Mouse (Mus musculus) testis, adult 2 months (tissue): ENCODE measurements at regions not wholly inside any gene's neighbourhood (a gene's known extent, or its start where the extent isn't known, plus 50 kb on each side); places are given as distances from the start of the nearest gene placed in this dataset.

ENCODE experiments used
- H3K27ac ChIP-seq: fragments of 200-500 bp; 2 replicates; pipeline ENCODE4 v1.5.1; 2012; ENCODE audit warnings: low read depth, low read length; ENCODE audit not compliant: control insufficient read depth, insufficient read depth
- H3K27me3 ChIP-seq: fragments of 200-500 bp; 2 replicates; pipeline ENCODE4 v1.6.1; 2012; ENCODE audit warnings: mild to moderate bottlenecking, low read length, moderate library complexity; ENCODE audit not compliant: control insufficient read depth, insufficient read depth
- H3K36me3 ChIP-seq: fragments of 200-500 bp; 2 replicates; pipeline ENCODE4 v1.6.1; 2012; ENCODE audit warnings: mild to moderate bottlenecking, low read length; ENCODE audit not compliant: control insufficient read depth, insufficient read depth
- H3K4me1 ChIP-seq: fragments of 200-500 bp; 2 replicates; pipeline ENCODE4 v1.6.1; 2012; ENCODE audit warnings: low read length; ENCODE audit not compliant: control insufficient read depth, insufficient read depth
- H3K4me3 ChIP-seq: fragments of 200-500 bp; 2 replicates; pipeline ENCODE4 v1.5.1; 2012; ENCODE audit warnings: low read depth, mild to moderate bottlenecking, low read length, moderate library complexity, mixed read lengths; ENCODE audit not compliant: control insufficient read depth
- CTCF ChIP-seq: fragments of 200-500 bp; IDR thresholded peaks from 2 replicates; pipeline ENCODE4 v1.5.1; 2012; ENCODE audit warnings: low read depth, mild to moderate bottlenecking, inconsistent platforms, low read length, moderate library complexity; ENCODE audit not compliant: control insufficient read depth, insufficient read depth, insufficient replicate concordance
- POLR2A ChIP-seq: fragments of 200-500 bp; IDR thresholded peaks from 2 replicates; pipeline ENCODE4 v1.6.1; 2012; ENCODE audit warnings: low read depth, mild to moderate bottlenecking, inconsistent platforms, low read length, moderate library complexity; ENCODE audit not compliant: control insufficient read depth

- Histone ChIP-seq H3K36me3 (no peaks in the 10 kb centered on the region), H3K27ac (no peak overlapping the region), H3K4me3 (peak overlapping the region; percentile 13; the same call in 1 of the 2 replicates), H3K27me3 (no peaks in the 10 kb centered on the region), H3K4me1 (0 out of 2 replicates have a peak, but pooled peaks cover 2% of the 10 kb centered on the region)
- no peak for TF ChIP-seq CTCF
- no peak for TF ChIP-seq POLR2A
Observed at GRCm38 (mm10) chr4:12654568-12655456, 483.0 kb upstream of the Fam92a start.

GRCm38 (mm10) chr4:12647732-12648131 lies 475.9 kb upstream of the Fam92a start:
- H3K4me3 ChIP-seq = no peak overlapping the region
- H3K36me3 ChIP-seq = no peaks in the 10 kb centered on the region
- no peak for TF ChIP-seq POLR2A
- no peak for TF ChIP-seq CTCF
- H3K27ac ChIP-seq = no peak overlapping the region
- H3K27me3 ChIP-seq = no peaks in the 10 kb centered on the region
- H3K4me1 ChIP-seq = no peaks in the 10 kb centered on the region

GRCm38 (mm10) chr4:12642525-12642928 lies 470.7 kb upstream of the Fam92a start:
- H3K27ac ChIP-seq = no peak overlapping the region

GRCm38 (mm10) chr4:12629375-12629821 lies 457.6 kb upstream of the Fam92a start:
- H3K4me3 ChIP-seq = no peak overlapping the region
- no peak for TF ChIP-seq CTCF
- no peak for TF ChIP-seq POLR2A
- no peak overlapping the region for H3K27ac ChIP-seq
- H3K27me3 ChIP-seq = no peaks in the 10 kb centered on the region
- no peaks in the 10 kb centered on the region for H3K36me3 ChIP-seq
- no peaks in the 10 kb centered on the region for H3K4me1 ChIP-seq

More at GRCm38 (mm10) chr4:12642525-12642928, 470.7 kb upstream of the Fam92a start:
- no peak for TF ChIP-seq POLR2A
- no peak for TF ChIP-seq CTCF
- H3K27me3 ChIP-seq = no peaks in the 10 kb centered on the region
- no peak overlapping the region for H3K4me3 ChIP-seq
- no peaks in the 10 kb centered on the region for H3K36me3 ChIP-seq
- no peaks in the 10 kb centered on the region for H3K4me1 ChIP-seq

- Histone ChIP-seq H3K27me3 (no peaks in the 10 kb centered on the region), H3K36me3 (no peaks in the 10 kb centered on the region), H3K27ac (no peak overlapping the region), H3K4me3 (no peak overlapping the region), H3K4me1 (no peaks in the 10 kb centered on the region)
- TF ChIP-seq CTCF (no peak), POLR2A (no peak)
Observed at GRCm38 (mm10) chr4:12628702-12629374, 457.0 kb upstream of the Fam92a start.

GRCm38 (mm10) chr4:12627158-12627871 lies 455.5 kb upstream of the Fam92a start:
- TF ChIP-seq POLR2A (no peak), CTCF (no peak)
- H3K27me3 ChIP-seq = no peaks in the 10 kb centered on the region
- H3K36me3 ChIP-seq = no peaks in the 10 kb centered on the region
- no peak overlapping the region for H3K27ac ChIP-seq
- no peak overlapping the region for H3K4me3 ChIP-seq
- no peaks in the 10 kb centered on the region for H3K4me1 ChIP-seq

GRCm38 (mm10) chr4:12620756-12621270 lies 449.0 kb upstream of the Fam92a start:
- TF ChIP-seq CTCF = no peak
- no peak for TF ChIP-seq POLR2A
- Histone ChIP-seq H3K27me3 (no peaks in the 10 kb centered on the region), H3K4me3 (no peak overlapping the region), H3K36me3 (no peaks in the 10 kb centered on the region), H3K4me1 (no peaks in the 10 kb centered on the region), H3K27ac (no peak overlapping the region)
